Mouse (Mus musculus): Measurements from ENCODE around the gene Ergic1. TPM values are rescaled to one million over a fixed set of nuclear protein-coding genes. Genes with fewer than 3 reads are reported as not detected.

Gene Ergic1
- polyA plus RNA-seq (2015; fragmentation: Nextera tagmentation; extraction: Ambion mirVana) = 100 and 109 TPM in 2 replicates

DNA sequence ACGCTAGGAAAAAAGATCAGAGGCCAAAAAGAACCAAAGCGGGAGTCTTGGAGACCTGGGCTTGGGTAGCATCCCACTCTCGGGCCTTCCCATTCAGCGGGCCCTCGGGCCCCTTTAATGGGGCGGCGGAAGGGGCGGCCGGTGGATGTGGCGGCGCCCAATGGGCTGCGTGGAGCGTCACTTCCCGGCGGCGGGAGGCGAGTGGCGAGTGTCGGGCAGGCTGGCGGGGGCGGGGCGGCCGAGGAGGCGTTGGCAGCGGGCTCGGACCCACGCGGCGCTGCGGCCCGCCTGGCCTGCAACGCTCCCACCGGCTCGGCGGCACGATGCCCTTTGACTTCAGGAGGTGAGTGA lies at the start of gene Ergic1:
TSS of gene Ergic1 (plus strand) at position 200 of the 351 bp plus-strand sequence.
- ATAC-seq (replicated peaks) = peak; percentile 98
- peak within 1 kb of the TSS; percentile 80 for H3K9ac ChIP-seq

DNA sequence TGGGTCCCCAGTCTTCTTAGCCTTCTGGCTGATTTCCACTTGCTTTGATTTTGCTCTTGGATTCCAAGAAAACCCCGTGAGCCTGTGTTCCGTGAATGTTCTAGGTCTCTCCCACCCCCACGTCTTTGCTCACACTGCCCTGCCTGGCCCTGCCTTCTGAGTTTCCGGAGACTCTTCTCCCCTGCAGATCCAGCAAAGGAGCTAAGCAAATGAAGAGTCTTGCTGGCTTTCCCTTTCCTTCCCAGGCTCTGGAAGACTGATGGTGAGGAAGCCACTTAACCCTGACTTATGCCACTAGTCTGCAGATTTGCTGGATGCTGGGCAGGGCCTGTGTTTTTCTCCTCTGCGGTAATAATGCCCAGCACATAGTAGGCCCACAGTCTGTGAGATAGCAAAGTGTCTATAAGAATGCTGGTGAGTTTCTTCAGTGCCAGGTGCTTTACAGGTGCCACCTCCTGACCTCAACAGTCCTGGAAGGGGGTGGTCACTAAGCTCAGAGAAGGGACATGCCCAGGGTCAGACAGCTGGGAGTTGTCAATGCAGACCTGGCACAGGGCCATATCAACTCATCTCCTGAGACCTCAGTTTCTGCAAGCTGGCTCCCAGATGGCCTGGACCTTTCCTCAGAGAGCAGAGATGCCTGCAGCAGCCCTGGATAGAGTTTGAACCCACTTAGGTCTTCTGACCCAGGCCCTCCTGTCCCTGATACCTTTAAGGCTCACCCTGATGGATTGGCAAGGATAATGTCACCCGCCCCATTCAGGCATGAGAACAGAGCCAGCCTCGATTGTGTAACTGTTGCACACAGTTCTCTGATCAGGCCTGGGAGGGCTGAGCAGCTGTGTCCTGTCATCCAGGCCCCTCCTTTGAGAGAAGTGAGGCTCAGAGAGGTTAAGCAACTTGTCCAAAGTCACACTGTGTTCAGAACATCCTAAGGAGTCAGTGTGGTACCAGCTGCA lies 49.2 kb upstream of the Ergic1 start:
- Histone ChIP-seq H3K27ac (no peak overlapping the region), H3K4me1 (peaks cover 6% of the 10 kb centered on the region; the same call in 1 of the 2 replicates), H3K27me3 (replicated peaks) (no peaks in the 10 kb centered on the region), H3K9me3 (no peaks in the 10 kb centered on the region), H3K4me2 (no peak overlapping the region), H3K36me3 (replicated peaks) (no peaks in the 10 kb centered on the region), H3K9ac (no peak overlapping the region), H3K4me3 (no peak overlapping the region)
- no peak for ATAC-seq (replicated peaks)
- 74% methylated on average over 7 of the region's 7 CpGs for WGBS

More for the DNA sequence above, at the start of gene Ergic1:
- peaks cover 11% of the 10 kb centered on the region; the same call in 1 of the 2 replicates for H3K36me3 ChIP-seq (replicated peaks)
- WGBS = under 1% methylated on average over 36 of the region's 36 CpGs
- H3K4me2 ChIP-seq = peak within 1 kb of the TSS; percentile 81
- no peaks in the 10 kb centered on the region for H3K9me3 ChIP-seq
- H3K27ac ChIP-seq = peak within 1 kb of the TSS; percentile 79
- no peaks in the 10 kb centered on the region for H3K27me3 ChIP-seq (replicated peaks)
- peak within 1 kb of the TSS; percentile 77 for H3K4me3 ChIP-seq
- H3K4me1 ChIP-seq = peaks cover 34% of the 10 kb centered on the region

DNA sequence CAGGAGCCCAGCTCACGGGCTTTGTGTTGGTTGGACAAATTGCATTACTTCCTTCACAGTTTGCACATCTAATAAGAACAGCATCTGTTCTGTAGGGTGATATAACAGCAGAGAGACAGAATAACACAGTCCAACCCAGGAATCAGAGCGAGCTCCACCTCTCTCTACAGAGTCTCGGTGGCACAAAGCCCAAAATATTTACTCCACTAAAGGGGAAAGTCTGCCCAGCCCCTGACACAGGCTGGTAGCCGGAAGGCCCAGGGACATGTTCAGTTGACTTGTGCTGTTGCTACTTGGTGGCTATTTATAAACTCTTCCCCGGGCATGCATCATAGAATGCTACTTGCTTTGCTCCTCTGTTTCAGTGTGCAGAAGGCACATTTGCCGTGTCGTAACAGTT lies 48.3 kb upstream of the Ergic1 start:
- H3K4me3 ChIP-seq = no peak overlapping the region
- no peak for ATAC-seq (replicated peaks)
- H3K27ac ChIP-seq = no peak overlapping the region
- H3K36me3 ChIP-seq (replicated peaks) = no peaks in the 10 kb centered on the region
- WGBS = 80% methylated on average over 7 of the region's 7 CpGs
- no peaks in the 10 kb centered on the region for H3K9me3 ChIP-seq
- peaks cover 6% of the 10 kb centered on the region; the same call in 1 of the 2 replicates for H3K4me1 ChIP-seq
- H3K9ac ChIP-seq = no peak overlapping the region
- no peaks in the 10 kb centered on the region for H3K27me3 ChIP-seq (replicated peaks)
- H3K4me2 ChIP-seq = no peak overlapping the region

DNA sequence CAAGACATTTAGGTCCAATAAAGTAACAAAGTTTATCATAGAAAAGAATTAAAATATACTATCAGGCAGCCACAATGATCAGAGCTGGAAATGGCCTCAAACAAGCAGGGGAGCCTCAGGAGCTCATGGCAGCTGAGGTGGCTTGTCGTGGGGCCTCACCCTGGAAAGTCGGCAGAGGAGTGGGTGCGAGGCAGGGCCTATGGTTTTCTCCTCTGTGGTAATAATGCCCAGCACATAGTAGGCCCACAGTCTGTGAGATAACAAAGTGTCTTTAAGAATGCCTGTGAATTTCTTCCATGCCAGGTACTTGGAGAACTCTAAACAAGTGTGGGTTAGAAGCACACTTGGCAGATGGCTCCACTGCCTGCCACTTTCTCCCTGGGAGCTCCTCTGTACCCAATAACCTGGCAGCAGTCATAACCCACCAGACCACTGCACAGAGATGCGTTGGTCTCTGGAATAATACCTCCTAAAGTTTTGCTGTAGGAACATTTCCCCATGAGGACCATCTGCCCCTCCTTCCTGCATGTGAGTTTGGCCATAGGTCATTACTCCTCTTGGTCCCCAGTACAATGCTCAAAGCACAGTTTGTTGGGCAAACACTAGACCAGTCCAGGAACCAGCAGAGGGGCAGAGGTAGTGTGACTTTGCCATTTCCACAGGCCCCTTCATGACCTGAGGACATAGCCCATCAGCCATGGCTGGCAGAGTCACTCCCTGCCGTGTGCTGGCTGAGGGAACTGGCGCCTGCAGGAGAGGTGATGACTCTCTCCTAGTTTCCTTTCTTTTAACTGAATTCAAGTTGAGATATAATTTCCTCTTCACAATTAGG lies 47.6 kb upstream of the Ergic1 start:
- WGBS = 85% methylated on average over 6 of the region's 6 CpGs
- Histone ChIP-seq H3K27ac (no peak overlapping the region), H3K4me3 (no peak overlapping the region), H3K9me3 (no peaks in the 10 kb centered on the region), H3K9ac (no peak overlapping the region), H3K4me2 (no peak overlapping the region), H3K4me1 (peaks cover 6% of the 10 kb centered on the region; the same call in 1 of the 2 replicates), H3K27me3 (replicated peaks) (no peaks in the 10 kb centered on the region), H3K36me3 (replicated peaks) (no peaks in the 10 kb centered on the region)
- no peak for ATAC-seq (replicated peaks)

DNA sequence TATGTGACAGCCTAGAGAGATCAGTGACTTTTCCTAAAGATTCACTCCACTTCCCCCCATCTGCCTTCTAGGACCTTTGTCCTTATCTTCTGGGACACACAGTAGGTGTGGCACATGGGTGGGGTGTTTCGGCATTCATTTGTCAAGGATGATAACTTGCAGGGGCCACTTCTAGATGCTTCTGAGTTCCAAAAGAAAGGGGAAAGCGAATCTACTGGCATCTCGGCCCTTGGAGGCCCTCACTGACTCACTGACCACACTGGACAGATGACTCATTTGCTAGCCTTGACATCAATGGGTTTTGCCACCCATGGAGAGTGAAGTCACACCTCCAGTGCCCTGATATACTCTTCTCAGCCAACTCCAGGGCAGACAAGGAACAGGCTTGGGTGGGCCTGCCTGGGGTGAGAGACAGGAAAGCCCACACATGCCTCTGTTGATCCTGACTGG lies 46.7 kb upstream of the Ergic1 start:
- 85% methylated on average over 3 of the region's 3 CpGs for WGBS

DNA sequence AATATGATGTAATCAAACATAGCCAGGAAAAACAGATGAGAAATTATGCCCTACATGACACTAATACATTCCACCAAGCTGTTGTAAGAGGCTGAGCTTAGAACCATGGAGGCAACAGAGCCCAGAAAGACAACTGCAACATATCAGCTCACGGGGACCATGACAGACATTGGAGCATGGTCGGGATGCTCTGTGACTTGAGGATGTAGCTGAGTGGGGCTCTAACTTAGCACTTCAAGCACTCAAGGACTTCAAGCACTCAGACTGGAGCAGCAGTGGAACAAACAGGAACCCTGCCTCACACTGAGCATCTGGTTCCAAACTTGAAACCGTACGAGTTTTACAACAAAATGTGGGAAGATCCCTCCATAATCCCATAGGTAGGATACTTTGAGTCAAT lies 45.6 kb upstream of the Ergic1 start:
- Histone ChIP-seq H3K4me1 (no peaks in the 10 kb centered on the region), H3K9me3 (no peaks in the 10 kb centered on the region), H3K4me3 (no peak overlapping the region), H3K4me2 (no peak overlapping the region), H3K9ac (no peak overlapping the region), H3K27ac (no peak overlapping the region), H3K36me3 (replicated peaks) (no peaks in the 10 kb centered on the region), H3K27me3 (replicated peaks) (no peaks in the 10 kb centered on the region)
- ATAC-seq (replicated peaks) = no peak
- WGBS = 92% methylated on average over 4 of the region's 4 CpGs

More for the DNA sequence above, 46.7 kb upstream of the Ergic1 start:
- H3K4me1 ChIP-seq = no peaks in the 10 kb centered on the region
- H3K27me3 ChIP-seq (replicated peaks) = no peaks in the 10 kb centered on the region
- H3K4me2 ChIP-seq = no peak overlapping the region
- no peak overlapping the region for H3K9ac ChIP-seq
- no peak for ATAC-seq (replicated peaks)
- H3K27ac ChIP-seq = no peak overlapping the region
- H3K4me3 ChIP-seq = no peak overlapping the region
- H3K9me3 ChIP-seq = no peaks in the 10 kb centered on the region
- H3K36me3 ChIP-seq (replicated peaks) = no peaks in the 10 kb centered on the region

DNA sequence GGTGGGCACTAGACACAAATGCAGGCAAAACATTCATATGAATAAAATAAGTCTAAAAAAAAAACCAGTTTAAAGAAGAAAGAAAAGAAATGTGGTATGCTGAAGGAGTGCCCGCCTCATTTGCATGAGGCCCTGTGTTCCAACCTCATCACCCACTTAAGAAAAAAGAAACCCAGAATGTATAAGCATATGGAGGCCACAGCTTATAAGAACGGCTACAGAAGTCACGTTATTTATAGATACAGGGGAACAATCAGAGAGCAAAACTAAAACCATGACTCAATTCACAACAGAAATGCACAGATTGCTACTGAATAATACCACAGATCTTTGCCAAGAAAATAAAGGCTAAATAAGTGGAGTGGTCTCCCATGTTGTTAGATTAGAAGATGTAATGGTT lies 43.0 kb upstream of the Ergic1 start:
- no peak overlapping the region for H3K4me2 ChIP-seq
- H3K9ac ChIP-seq = no peak overlapping the region
- H3K27me3 ChIP-seq (replicated peaks) = no peaks in the 10 kb centered on the region
- 87% methylated on average over 3 of the region's 3 CpGs for WGBS
- H3K9me3 ChIP-seq = no peaks in the 10 kb centered on the region
- no peak overlapping the region for H3K27ac ChIP-seq
- H3K36me3 ChIP-seq (replicated peaks) = no peaks in the 10 kb centered on the region
- ATAC-seq (replicated peaks) = no peak
- H3K4me1 ChIP-seq = no peaks in the 10 kb centered on the region
- H3K4me3 ChIP-seq = no peak overlapping the region

DNA sequence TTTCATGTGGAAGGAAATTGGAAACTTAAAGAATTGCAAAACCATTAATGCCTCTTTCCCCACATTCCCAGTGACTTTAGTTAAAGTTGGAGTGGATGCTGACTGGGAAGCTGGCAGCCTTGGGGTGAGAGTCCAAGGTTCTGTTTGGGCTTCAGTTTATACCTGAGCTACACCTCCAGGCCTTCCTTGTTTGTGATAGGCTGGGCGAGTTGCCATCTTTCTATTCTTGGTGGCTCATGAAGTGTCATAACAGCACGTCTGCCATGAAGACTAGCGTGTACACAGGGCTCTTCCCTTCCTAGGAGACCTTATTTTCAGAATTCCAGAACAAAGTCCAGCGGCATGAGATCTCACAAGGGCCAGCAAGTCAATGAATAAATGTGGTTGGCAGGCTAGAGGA lies 38.6 kb upstream of the Ergic1 start:
- Histone ChIP-seq H3K4me2 (no peak overlapping the region), H3K9ac (no peak overlapping the region), H3K4me1 (no peaks in the 10 kb centered on the region), H3K9me3 (no peaks in the 10 kb centered on the region), H3K4me3 (no peak overlapping the region), H3K36me3 (replicated peaks) (no peaks in the 10 kb centered on the region), H3K27me3 (replicated peaks) (no peaks in the 10 kb centered on the region), H3K27ac (no peak overlapping the region)
- no peak for ATAC-seq (replicated peaks)
- 83% methylated on average over 4 of the region's 4 CpGs for WGBS

DNA sequence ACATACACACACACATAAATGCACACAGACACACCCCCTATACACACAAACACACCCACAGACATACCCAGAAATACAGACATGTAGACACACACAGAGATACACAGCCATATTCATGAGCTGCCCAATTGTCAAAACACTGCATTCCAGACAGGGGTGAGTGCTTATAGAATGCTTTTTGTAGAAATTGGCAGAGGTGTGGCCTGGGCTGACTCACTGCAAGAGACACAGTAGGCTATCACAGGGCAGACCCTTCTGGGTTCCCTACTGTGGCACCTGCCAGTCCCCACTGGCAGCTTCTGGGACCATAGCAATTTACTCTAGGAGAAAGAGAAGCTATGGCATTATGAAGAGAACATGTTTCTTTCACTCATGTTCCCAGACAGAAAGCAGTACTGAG lies 37.0 kb upstream of the Ergic1 start:
- ATAC-seq (replicated peaks) = no peak
- Histone ChIP-seq H3K9me3 (no peaks in the 10 kb centered on the region), H3K9ac (no peak overlapping the region)

DNA sequence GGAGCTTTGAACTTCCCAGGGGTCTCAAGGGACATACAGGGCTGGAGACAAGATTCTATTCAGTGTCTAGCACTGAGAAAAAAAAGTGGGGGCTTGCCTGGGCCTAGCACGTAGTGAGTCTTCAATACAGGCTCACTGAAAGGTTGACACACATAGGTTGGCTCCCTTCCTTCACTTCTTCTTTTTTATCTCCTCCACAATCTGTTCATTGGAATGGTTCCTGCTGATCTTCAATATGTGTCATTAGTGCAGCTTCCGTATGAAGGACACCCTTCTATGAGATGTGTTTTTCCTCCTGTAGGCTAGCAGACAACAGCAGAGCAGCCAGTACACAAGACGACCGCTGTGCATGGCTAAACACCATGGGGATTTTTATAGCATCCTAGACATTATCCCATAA lies 36.5 kb upstream of the Ergic1 start:
- Histone ChIP-seq H3K4me3 (no peak overlapping the region), H3K27me3 (replicated peaks) (no peaks in the 10 kb centered on the region), H3K4me2 (no peak overlapping the region), H3K9ac (no peak overlapping the region), H3K27ac (no peak overlapping the region), H3K36me3 (replicated peaks) (no peaks in the 10 kb centered on the region), H3K9me3 (no peaks in the 10 kb centered on the region), H3K4me1 (no peaks in the 10 kb centered on the region)
- WGBS = 86% methylated on average over 4 of the region's 4 CpGs
- no peak for ATAC-seq (replicated peaks)

More for the DNA sequence above, 37.0 kb upstream of the Ergic1 start:
- Histone ChIP-seq H3K4me2 (no peak overlapping the region), H3K27ac (no peak overlapping the region), H3K36me3 (replicated peaks) (no peaks in the 10 kb centered on the region), H3K27me3 (replicated peaks) (no peaks in the 10 kb centered on the region), H3K4me1 (no peaks in the 10 kb centered on the region), H3K4me3 (no peak overlapping the region)

DNA sequence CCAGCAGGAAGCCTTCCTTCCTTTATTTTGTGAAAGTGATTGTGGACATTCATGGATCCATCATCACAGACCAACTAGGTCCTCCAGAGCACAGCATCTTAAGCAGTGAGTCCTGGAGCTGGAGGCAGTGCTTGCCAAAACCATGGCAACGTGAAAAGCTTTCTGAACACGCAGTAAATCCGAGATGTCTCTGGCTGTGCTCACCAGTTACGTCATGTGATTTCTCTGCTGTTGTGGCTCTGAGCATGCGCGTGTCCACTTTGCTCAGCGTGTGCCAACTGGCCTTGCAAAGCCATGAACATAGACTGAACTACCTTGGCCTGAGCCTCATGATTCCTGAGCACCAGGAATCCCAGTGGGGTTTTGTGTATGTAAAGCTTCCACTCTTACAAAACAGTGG lies 36.0 kb upstream of the Ergic1 start:
- Histone ChIP-seq H3K36me3 (replicated peaks) (no peaks in the 10 kb centered on the region), H3K9me3 (no peaks in the 10 kb centered on the region), H3K4me3 (no peak overlapping the region), H3K4me2 (no peak overlapping the region), H3K27ac (no peak overlapping the region), H3K27me3 (replicated peaks) (no peaks in the 10 kb centered on the region), H3K4me1 (no peaks in the 10 kb centered on the region), H3K9ac (no peak overlapping the region)
- WGBS = 60% methylated on average over 7 of the region's 7 CpGs
- ATAC-seq (replicated peaks) = no peak

DNA sequence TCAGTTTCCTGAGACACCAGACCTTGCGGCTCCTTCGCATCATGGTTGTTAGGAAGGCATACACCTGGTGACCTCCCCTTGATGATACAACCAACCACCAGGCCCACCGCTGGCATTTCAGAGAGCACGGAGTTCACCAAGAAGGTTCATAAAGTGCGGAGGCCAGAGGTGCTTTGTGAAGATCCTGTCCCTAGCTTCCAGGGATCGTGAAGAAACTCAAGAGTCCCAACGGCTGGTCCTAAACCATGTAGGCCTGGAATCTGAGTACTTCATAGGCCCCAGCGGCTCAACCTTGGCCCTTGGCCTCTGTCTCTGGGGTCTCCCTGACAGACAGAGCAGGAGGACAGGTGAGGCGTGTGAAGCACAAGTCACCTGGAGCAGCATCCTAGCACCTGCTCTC lies 34.0 kb upstream of the Ergic1 start:
- no peak for ATAC-seq (replicated peaks)
- no peak overlapping the region for H3K4me3 ChIP-seq
- H3K27me3 ChIP-seq (replicated peaks) = no peaks in the 10 kb centered on the region
- H3K4me1 ChIP-seq = no peaks in the 10 kb centered on the region
- no peak overlapping the region for H3K9ac ChIP-seq
- H3K36me3 ChIP-seq (replicated peaks) = no peaks in the 10 kb centered on the region
- H3K4me2 ChIP-seq = no peak overlapping the region
- no peak overlapping the region for H3K27ac ChIP-seq
- 93% methylated on average over 9 of the region's 9 CpGs for WGBS
- H3K9me3 ChIP-seq = no peaks in the 10 kb centered on the region

Data from midbrain, embryonic 15.5 days (tissue).